Mouse (Mus musculus) lung, adult 10 weeks (tissue): Measurements from ENCODE around the gene Snx3. TPM values are rescaled to one million over a fixed set of nuclear protein-coding genes. Genes with fewer than 3 reads are reported as not detected.

Source experiments
- polyA plus RNA-seq: library from polyadenylated mRNA; stranded (reverse); fragments of 350-450 nt; fragmentation: Illumina TruSeq; extraction: RNeasy Lipid Tissue Mini Kit (QIAGEN cat#74804); gene quantifications from one replicate; pipeline ENCODE4 v1.2.3, GENCODE M21; 2014; ENCODE audit warnings: low read depth, low replicate concordance; ENCODE audit not compliant: insufficient read depth

Gene Snx3
- polyA plus RNA-seq = 203 TPM

GRCm38 (mm10) chr10:42501775-42502348 lies at the start of gene Snx3:
Gene Snx3 (plus strand): TSS chr10:42502030.

GRCm38 (mm10) chr10:42478341-42478720 lies 23.5 kb upstream of the Snx3 start, which contains the start of gene Afg1l:
Gene Afg1l (minus strand): TSS chr10:42478565.

GRCm38 (mm10) chr10:42583157-42583872 lies 81.5 kb downstream of the Snx3 start, which contains the start of the genes Nr2e1 and Ostm1:
Gene Nr2e1 (minus strand): TSS chr10:42583632.
Gene Ostm1 (plus strand): TSS chr10:42583822.

Other genes with a start within 250 kb of the Snx3 start
- 19.6 TPM for gene Foxo3, start 225.3 kb upstream of the Snx3 start, polyA plus RNA-seq
- 11.6 TPM for gene Afg1l, start 23.5 kb upstream of the Snx3 start, polyA plus RNA-seq
- gene Nr2e1, start 81.6 kb downstream of the Snx3 start, polyA plus RNA-seq = not detected
- gene Ostm1, start 81.8 kb downstream of the Snx3 start, polyA plus RNA-seq = 19.0 TPM